Mouse (Mus musculus): ENCODE results near the gene Hs2st1. TPM values are rescaled to one million over a fixed set of nuclear protein-coding genes. Genes with fewer than 3 reads are reported as not detected.

The Hs2st1 gene
- total RNA-seq, 4 experiments from 2014 or later, result 6.7 to 9.6 (median 7.6) TPM

GRCm38 (mm10) chr3:144586731-144587130, 16.8 kb upstream of the Hs2st1 start:
- DNase-seq (ENCODE audit: low spot score), result peak; percentile 31

GRCm38 (mm10) chr3:144584789-144585553, 15.0 kb upstream of the Hs2st1 start:
- DNase-seq (ENCODE audit: low spot score), result no peak

- no peak for DNase-seq (ENCODE audit: low spot score)
Observed at GRCm38 (mm10) chr3:144583789-144584188, 13.8 kb upstream of the Hs2st1 start.

GRCm38 (mm10) chr3:144582306-144582705, 12.3 kb upstream of the Hs2st1 start:
- DNase-seq (ENCODE audit: low spot score), result no peak

GRCm38 (mm10) chr3:144581842-144582241, 11.9 kb upstream of the Hs2st1 start:
- no peak for DNase-seq (ENCODE audit: low spot score)

DNA sequence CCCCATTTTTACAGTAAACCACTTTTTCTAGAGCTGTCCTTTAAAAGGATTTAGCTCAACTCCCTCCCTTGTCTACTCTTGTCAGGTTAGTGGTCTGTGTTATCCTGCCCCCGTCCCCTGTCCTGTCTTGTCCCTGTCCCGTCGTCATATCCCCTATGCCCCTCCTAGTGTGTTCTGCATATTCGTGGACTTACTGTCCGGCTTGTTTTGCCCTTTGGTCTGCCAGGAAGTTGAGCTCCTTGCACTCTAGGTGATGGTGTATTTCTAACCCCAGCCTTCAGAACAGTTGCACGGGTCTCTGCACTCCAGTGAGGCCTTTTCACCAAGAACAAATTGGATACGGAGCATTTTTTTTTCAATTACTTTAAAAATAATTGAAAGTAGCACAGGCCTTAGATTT, 10.3 kb upstream of the Hs2st1 start:
- no peak for DNase-seq (ENCODE audit: low spot score)

- no peak for DNase-seq (ENCODE audit: low spot score)
Observed at GRCm38 (mm10) chr3:144579796-144580195, 9.8 kb upstream of the Hs2st1 start.

DNA sequence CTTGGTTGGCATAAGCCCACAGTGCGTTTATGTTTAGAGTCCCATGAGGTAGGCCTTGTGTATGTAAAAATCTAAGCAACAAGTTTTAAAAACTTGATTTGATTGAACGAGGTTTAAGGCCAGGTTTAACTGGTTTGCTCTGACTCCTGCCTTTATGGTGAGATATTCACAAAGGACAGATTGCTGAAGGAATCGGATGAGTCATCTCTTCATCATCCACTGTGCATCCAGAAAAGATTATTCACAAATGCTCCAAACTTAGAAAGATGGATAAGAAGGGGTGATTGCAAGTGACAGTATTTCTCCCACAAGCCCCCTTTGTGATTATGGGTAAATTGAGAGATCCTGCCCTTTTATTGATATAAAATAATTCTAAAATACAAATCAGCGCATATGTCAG, 8.9 kb upstream of the Hs2st1 start:
- DNase-seq (ENCODE audit: low spot score), result no peak

DNA sequence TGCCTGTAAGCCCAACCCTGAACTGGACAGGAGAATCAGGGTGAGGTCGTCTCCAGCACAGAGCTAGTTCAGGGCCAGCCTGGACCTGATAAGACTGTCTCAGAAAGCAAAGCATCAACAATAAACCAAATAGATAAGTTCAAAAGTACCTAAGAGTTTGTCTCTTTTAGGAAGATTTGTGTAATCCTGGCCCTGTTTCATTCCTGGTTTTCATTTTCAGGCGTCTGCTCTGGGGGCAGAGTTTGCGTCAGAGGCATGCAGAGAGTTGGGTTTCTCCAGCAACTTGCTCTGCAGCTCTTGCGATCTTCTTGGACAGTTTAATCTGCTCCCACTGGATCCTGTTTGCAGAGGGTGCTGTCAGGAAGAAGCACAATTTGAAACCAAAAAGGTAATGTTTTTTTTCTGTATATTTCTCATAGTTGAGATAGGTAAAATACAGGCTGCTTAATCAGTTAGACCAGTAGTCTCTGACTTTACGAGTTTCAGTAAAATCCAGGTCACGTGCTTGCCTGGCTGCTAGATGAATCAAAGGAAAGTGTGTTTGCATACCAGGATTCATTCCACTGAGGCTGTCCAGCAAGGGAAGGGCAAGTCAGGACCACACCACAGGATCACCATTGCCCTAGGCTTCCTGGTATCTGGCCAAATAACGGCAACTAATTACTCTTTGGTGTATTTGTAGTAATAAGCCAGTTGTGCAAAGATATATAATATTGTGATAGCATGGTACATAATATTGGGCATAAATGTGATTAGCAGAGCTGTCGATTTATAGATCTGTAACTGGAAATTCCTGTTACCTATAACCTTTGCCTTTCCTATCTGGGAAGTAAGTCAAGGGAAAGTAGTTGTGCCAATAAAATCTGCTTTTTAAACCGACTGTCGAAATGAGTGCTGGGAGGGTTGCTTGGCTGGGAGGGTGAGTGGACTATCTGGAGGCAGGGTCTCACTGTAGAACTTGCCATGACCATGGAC, 7.7 kb upstream of the Hs2st1 start:
- no peak for DNase-seq (ENCODE audit: low spot score)

DNA sequence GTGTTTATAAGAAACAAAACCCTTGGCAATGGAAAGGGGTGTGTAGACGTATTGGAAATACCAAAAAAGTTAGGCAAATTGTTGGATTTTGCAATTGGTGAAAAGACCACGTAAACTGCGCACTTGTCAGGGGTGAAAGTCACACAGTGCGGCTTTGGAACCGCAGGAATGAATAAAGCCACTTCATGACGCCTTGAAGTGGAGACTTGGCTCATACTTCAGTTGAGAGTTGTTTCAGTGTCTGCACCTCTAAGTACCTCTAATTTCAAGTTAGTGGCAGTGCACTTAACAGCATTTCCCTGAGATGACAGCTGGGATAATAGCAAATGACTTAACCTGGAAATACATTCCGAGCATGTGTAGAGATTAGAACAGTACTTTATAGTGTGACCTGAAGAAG, 4.3 kb upstream of the Hs2st1 start:
- DNase-seq (ENCODE audit: low spot score), result no peak

DNA sequence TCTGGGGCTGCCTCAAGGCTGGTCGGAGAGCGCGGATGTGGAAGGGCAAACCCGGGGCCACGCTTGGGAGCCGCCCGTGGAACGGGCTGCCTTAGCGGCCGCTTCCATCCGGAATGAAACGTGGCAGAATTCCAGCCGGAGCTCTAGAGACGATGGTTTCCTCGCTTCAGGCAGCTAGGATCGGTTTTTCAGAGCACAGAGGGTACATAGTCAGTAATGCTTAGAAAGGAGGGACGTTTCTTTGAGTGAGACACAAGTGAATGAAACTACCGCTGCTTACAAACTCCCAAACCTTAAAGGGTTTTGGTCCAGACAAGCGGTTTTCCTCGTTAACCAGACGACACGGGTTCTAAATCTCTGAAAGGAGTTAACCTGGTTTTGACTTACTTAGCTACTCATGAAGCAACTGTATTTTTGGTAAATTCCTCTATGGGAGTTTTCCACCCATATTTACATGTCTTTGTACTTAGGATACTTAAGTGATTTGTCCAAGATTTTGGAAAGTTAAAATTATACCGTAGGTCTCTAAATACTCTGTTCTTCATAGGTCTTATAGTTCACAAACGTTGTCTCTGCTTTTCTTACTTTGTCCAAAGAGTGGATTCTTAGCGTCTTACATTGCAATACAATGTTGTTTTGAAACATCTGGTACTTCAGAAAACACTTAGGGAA, 971 bp upstream of the Hs2st1 start:
- DNase-seq (ENCODE audit: low spot score), result no peak

DNA sequence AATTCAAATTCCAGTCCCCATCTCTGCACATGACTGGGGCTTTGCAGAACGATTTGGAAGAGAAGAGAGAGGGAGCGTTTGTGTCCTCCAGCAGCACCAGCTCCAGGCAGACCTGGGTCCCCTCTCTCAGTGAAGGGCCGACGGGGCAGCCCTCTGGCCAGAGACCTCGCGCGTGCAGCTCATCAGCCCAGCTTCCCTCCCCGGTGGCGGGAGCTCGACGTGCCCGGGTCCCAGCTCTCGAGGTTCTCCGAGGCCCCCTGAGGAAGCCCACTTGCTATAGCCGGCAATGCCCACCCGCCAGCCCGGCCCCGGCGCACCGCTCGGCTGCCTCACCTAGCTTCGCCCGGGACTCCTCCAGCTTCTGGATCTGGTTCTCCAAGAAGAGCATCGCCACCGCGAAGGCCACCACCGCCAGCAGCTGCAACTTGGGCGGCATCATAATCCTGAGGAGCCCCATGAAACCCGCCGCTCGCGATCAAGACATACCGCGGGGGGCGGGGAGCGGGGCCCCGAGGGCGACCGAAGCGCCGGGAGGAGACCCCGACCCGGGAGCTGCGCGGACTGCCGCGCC, 495 bp downstream of the Hs2st1 start:
- peak; percentile 15 for DNase-seq (ENCODE audit: low spot score)

GRCm38 (mm10) chr3:144568861-144569361, 1.1 kb downstream of the Hs2st1 start:
- no peak for DNase-seq (ENCODE audit: low spot score)

DNA sequence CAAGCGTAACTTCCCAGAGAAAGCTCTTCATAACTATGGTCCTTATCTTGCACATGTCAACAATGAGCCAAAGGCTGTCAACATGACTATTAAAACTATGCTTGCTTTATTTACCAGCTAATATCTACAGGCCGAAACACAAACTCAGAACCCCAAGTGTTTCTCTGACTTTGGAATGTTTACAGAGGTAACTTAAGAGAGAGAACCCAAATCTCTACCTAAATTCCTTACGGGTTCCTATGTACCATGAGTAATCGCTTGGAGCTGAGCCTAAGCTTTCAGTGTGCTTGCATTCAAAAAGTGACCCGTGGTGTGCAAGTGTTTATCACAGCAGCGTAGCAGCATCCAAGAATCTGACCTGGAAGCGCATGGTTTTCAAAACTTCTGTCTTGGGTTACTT, 4.8 kb downstream of the Hs2st1 start:
- DNase-seq (ENCODE audit: low spot score), result no peak

DNA sequence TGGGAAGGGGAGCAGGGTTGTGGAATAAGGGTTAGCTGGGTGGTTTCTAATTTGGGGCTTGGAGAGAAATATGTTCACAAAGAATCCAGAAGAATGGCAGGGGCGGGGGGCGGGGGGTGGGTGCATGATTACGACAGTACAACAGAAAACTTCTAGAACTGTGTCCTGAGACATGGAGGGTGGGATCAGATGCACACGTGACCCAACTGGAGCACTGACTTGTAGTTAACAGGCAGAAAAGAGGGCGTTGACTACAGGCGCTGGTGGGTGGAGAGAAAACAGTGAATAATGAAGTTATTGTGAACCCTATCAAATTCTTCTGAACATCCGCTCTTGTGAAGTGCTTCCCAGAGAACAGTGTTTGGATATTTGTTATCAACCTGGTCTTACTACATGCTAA, 6.1 kb downstream of the Hs2st1 start:
- DNase-seq (ENCODE audit: low spot score), result no peak

- peak; percentile 26 for DNase-seq (ENCODE audit: low spot score)
Observed at GRCm38 (mm10) chr3:144561511-144562250, 8.3 kb downstream of the Hs2st1 start.

- DNase-seq (ENCODE audit: low spot score), result no peak
Observed at GRCm38 (mm10) chr3:144558274-144558673, 11.7 kb downstream of the Hs2st1 start.

DNA sequence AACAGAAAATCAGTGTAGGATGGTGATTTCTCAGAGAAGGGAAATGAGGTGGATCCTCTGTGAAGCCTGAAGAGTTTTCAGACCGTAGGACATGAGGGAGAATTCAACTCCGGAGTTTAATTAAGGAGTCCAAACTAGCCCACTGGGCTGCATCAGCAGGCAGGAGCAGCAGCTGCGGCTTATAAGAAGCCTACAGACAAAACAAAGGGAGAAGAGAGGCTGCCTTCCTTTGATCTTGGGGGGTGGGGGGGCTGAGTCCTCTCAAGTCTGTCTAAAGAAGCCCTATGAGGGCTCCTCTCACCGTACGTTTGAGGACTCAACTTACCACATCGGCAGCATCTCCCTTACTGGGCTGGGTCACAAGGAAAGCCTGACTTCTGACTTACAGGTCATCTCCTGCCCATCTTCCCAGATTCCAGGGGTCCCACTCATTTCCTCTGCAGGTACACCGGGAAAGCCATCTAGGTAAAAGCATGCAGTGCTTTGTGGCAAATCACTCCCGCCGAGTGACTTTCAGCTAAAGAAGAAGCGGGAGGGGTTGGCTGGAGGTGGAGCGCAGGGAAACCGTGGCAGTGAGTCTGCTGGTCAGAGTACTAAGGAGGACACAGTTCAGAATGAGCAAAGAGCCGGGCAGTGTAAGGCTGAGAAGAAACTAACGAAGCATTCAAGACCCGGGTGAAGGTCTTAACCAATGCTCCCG, 13.2 kb downstream of the Hs2st1 start:
- DNase-seq (ENCODE audit: low spot score), result no peak

- no peak for DNase-seq (ENCODE audit: low spot score)
Observed at GRCm38 (mm10) chr3:144555144-144555543, 14.8 kb downstream of the Hs2st1 start.

GRCm38 (mm10) chr3:144554503-144554902, 15.5 kb downstream of the Hs2st1 start:
- no peak for DNase-seq (ENCODE audit: low spot score)

Measured in heart, adult 8-10 months (tissue).